Mouse (Mus musculus) adrenal gland, postnatal 0 days (tissue): ENCODE measurements around the gene Elmsan1. TPM values are rescaled to one million over a fixed set of nuclear protein-coding genes. Genes with fewer than 3 reads are reported as not detected.

ENCODE experiments used
- polyA plus RNA-seq: library from polyadenylated mRNA; unstranded; fragments of >200 nt; fragmentation: Nextera tagmentation; extraction: Ambion mirVana; gene quantifications from 2 replicates; pipeline ENCODE4 v1.2.1, GENCODE M21; 2015

Gene Elmsan1
- polyA plus RNA-seq: 6.8 and 9.4 TPM in 2 replicates

DNA sequence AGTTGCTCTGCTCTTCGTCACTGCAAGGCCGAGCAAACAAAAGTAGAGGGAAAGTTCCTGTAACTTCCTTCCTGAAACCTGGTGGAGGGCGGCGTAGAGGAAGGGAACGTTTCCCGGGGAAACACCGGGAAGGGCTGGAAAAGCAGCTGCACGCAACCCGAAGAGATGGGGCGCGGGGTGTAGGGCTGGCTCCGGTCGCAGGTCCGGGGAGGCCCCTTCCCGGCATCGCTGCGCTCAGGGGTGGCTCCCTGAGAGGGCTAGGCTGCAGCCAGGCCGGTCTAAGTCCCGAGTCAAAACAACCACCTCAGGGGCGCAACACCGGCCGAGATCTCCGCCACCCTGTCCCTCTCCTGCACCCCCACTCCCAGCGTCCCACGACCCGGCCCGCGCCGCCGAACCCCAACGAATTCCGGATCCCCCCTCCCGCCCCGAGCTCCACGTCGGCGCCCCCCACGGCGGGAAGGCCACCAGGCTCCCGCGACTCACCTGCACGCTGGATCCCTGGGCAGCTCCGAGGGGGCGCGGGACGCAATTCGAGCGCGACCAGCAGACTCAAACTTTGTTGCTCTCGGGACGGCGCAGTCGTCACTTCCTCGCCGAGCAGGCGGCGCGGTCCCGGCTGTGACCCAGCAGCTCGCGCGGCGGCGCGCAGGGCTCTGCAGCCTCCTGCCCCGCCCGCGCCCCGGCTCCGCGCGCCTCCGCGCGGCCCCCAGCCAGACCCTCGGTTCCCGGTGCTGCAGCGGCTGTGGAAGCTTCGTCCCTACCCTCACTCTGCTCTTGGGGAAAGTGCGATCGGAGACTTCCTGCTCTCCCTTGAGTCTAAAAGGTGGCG lies at the start of gene Elmsan1:
Gene Elmsan1, minus strand, starts transcription at position 593 of the 832 bp plus-strand sequence.

DNA sequence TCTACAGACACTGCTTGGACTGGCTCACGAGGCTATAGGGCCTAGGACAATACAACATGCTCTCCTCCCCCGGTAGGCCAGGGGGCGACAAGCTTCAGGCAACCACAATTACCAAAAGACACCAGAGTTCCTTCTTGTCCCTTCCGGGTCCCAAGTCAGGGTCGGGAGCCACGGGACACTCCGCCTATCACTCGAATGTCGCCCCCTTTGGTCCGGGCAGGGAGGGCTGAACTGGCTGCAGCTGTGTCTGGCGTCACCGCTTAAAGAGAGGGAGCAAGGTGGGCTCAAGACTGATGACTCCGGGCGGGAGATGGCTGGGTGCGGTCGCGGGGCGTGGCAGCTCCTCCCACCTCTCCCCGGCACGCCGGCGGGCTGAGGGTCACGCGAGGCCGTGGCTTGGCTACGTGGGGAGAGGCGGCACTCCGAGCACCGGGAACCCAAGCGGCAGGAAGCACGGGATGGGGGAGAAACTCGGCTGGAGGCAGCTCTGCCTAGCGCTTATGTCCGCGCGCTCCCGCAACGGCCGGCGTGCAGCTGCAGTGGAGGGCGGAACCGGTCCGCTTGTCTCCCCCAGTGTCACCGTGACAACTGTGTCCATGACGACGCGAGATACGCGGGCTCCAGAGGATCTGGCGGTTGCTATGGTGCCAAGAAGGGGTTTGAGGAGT lies 70.6 kb downstream of the Elmsan1 start, which contains the start of gene Pnma1:
Gene Pnma1, minus strand, starts transcription at position 536 of the 668 bp plus-strand sequence.

DNA sequence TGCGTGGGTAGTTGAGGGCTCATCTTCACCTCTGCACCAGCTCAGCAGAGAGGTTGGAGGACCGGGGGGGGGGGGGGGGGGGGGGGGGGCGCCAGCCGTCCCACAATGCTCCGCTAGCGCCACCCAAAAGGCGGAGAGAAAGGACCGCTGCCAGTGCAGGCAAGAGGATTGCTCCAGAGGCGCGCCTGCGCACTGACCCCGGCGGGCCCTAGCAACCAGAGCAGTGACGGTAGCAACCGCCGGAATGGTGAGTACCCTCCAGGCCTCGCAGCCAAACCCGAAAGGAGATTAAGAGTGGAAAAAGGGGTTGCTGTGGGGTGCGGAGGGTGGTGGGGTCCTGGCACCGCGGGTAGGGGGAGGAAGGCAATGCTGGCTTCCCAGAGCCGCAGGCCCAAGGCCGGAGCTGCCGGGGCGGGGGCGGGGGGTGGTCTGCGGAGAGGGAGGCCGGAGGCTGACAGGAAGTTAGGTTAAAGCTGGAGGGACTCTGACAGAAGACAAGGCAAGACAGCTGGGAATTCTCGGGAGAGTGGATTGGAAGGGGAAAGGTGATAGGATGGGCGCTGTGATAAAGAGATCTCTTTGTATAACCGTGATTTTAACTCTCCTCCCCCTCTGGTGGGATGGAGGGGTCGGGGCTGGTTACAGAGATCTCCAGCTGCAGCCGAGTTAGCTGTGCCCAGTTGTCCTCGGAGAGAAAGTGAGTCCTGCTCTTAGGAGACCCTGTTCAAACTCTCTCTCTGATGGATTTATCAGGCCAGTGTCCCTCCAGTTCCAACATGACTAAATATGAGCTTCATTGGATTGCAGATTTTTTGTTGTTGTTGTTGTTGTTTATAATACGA lies 104.3 kb downstream of the Elmsan1 start, which contains the start of gene Dnal1:
Gene Dnal1, plus strand, starts transcription at position 214 of the 842 bp plus-strand sequence.

DNA sequence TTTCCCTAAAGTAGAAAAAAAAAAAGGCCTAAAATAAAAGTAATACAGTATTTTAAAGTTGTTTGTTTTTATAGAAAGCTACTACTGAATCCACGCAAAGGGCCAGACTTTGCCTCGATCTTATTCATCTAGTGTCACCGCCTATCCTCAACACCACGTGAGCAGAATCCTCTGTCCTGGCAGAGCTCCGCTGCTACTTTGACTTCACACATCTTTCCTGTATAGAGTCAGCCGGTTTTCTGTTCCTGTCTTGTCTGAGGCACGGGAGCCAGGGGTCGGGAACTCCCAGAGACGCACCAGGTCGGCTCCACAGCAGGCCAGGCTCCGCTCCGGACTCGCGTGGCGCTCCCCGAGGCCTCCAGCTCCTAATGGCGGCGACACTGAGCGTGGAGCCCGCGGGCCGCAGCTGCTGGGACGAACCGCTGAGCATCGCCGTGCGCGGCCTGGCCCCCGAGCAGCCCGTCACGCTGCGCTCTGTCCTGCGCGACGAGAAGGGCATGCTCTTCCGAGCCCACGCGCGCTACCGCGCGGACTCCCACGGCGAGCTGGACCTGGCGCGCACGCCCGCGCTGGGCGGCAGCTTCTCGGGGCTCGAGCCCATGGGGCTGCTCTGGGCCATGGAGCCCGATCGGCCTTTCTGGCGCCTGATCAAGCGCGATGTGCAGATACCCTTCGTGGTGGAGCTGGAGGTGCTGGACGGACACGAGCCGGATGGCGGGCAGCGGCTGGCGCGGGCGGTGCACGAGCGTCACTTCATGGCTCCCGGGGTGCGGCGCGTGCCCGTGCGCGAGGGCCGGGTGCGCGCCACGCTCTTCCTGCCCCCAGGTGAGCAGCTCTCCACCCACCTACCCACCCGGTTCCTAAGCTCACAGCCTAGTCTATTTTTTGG lies 117.8 kb downstream of the Elmsan1 start, which contains the start of gene Acot6:
Gene Acot6, plus strand, starts transcription at position 51 of the 889 bp plus-strand sequence.

Other genes starting within 250 kb of the Elmsan1 start
- gene Heatr4, start 234.0 kb downstream of the Elmsan1 start, polyA plus RNA-seq: 0.04 TPM in 1 of 2 replicates, not detected in the other
- 24.9 and 29.5 TPM in 2 replicates for gene Acot2, start 231.0 kb downstream of the Elmsan1 start, polyA plus RNA-seq
- 17.7 and 24.3 TPM in 2 replicates for gene Acot1, start 209.4 kb downstream of the Elmsan1 start, polyA plus RNA-seq
- 0.98 and 2.6 TPM in 2 replicates for gene Acot4, start 180.5 kb downstream of the Elmsan1 start, polyA plus RNA-seq
- gene Gm49366, start 179.9 kb downstream of the Elmsan1 start, polyA plus RNA-seq: not detected in 2 replicates
- gene Acot3, start 166.7 kb downstream of the Elmsan1 start, polyA plus RNA-seq: 0.95 and 2.7 TPM in 2 replicates
- gene Acot5, start 149.6 kb downstream of the Elmsan1 start, polyA plus RNA-seq: not detected in 2 replicates
- gene Acot6, start 118.2 kb downstream of the Elmsan1 start, polyA plus RNA-seq: 1.8 and 2.7 TPM in 2 replicates
- 2.6 and 3.9 TPM in 2 replicates for gene Dnal1, start 104.5 kb downstream of the Elmsan1 start, polyA plus RNA-seq
- gene Pnma1, start 70.4 kb downstream of the Elmsan1 start, polyA plus RNA-seq: 0.86 and 0.93 TPM in 2 replicates
- 27.2 and 44.7 TPM in 2 replicates for gene Ptgr2, start 66.4 kb upstream of the Elmsan1 start, polyA plus RNA-seq
- 36.3 and 43.1 TPM in 2 replicates for gene Zfp410, start 98.0 kb upstream of the Elmsan1 start, polyA plus RNA-seq
- gene Coq6, start 142.8 kb upstream of the Elmsan1 start, polyA plus RNA-seq: 31.9 and 45.2 TPM in 2 replicates
- gene Fam161b, start 143.0 kb upstream of the Elmsan1 start, polyA plus RNA-seq: 1.3 and 1.4 TPM in 2 replicates
- gene Entpd5, start 190.1 kb upstream of the Elmsan1 start, polyA plus RNA-seq: 15.6 and 34.5 TPM in 2 replicates
- 1.3 TPM in 2 replicates for gene Bbof1, start 190.2 kb upstream of the Elmsan1 start, polyA plus RNA-seq
- gene Rnf113a2, start 198.3 kb upstream of the Elmsan1 start, polyA plus RNA-seq: 28.1 and 33.9 TPM in 2 replicates
- gene Aldh6a1, start 232.1 kb upstream of the Elmsan1 start, polyA plus RNA-seq: 49.1 and 91.4 TPM in 2 replicates
- gene Lin52, start 232.5 kb upstream of the Elmsan1 start, polyA plus RNA-seq: 12.6 and 15.1 TPM in 2 replicates